Mouse (Mus musculus) gastrocnemius, postnatal 25 days (tissue): ENCODE measurements around the gene Pkd1l1. TPM values are rescaled to one million over a fixed set of nuclear protein-coding genes. Genes with fewer than 3 reads are reported as not detected.

Experiments
- DNase-seq: peaks from one replicate; pipeline ENCODE4 v3.0.0; 2022
- long read RNA-seq, 2 experiments: library from polyadenylated mRNA; stranded (forward); transcript quantifications; one replicate each; pipeline ENCODE4 v2.0.0; 2021
- total RNA-seq, 2 experiments: library from RNA; stranded (reverse); gene quantifications; 1 replicate in 1 of 2; 2 replicates in 1 of 2; pipeline ENCODE4 v1.2.3; 2021

Gene Pkd1l1
- total RNA-seq, result not detected
- long read RNA-seq, experiment 1, result 0 reads
- long read RNA-seq, experiment 2, result 0 reads

- DNase-seq, result no peak
Measured at GRCm38 (mm10) chr11:8973166-8973565, at the start of gene Pkd1l1. TSS of gene Pkd1l1 (minus strand) at chr11:8973266.

- DNase-seq, result no peak
Measured at GRCm38 (mm10) chr11:9020207-9020606, 47.1 kb upstream of the Pkd1l1 start.

GRCm38 (mm10) chr11:9018491-9019267, 45.6 kb upstream of the Pkd1l1 start:
- DNase-seq, result no peak

- DNase-seq, result no peak
Measured at GRCm38 (mm10) chr11:9014740-9015139, 41.7 kb upstream of the Pkd1l1 start.

- no peak for DNase-seq
Measured at GRCm38 (mm10) chr11:9011348-9011747, 38.3 kb upstream of the Pkd1l1 start.

- peak; percentile 81 for DNase-seq
Measured at GRCm38 (mm10) chr11:9010853-9011339, 37.8 kb upstream of the Pkd1l1 start, which contains the start of gene Hus1. TSS of gene Hus1 (minus strand) at chr11:9011191.

- DNase-seq, result peak; percentile 9
Measured at GRCm38 (mm10) chr11:9010416-9010815, 37.4 kb upstream of the Pkd1l1 start.

- DNase-seq, result no peak
Measured at GRCm38 (mm10) chr11:9008761-9009160, 35.7 kb upstream of the Pkd1l1 start.

- DNase-seq, result no peak
Measured at GRCm38 (mm10) chr11:8988084-8988483, 15.0 kb upstream of the Pkd1l1 start.

- no peak for DNase-seq
Measured at GRCm38 (mm10) chr11:8986058-8986457, 13.0 kb upstream of the Pkd1l1 start.

- no peak for DNase-seq
Measured at GRCm38 (mm10) chr11:8983237-8983861, 10.3 kb upstream of the Pkd1l1 start.

- DNase-seq, result no peak
Measured at GRCm38 (mm10) chr11:8978154-8978553, 5.1 kb upstream of the Pkd1l1 start.

GRCm38 (mm10) chr11:8972093-8972492, 973 bp downstream of the Pkd1l1 start:
- DNase-seq, result no peak

GRCm38 (mm10) chr11:8970509-8970908, 2.6 kb downstream of the Pkd1l1 start:
- no peak for DNase-seq

- DNase-seq, result no peak
Measured at GRCm38 (mm10) chr11:8968094-8968493, 5.0 kb downstream of the Pkd1l1 start.

GRCm38 (mm10) chr11:8958572-8958971, 14.5 kb downstream of the Pkd1l1 start:
- DNase-seq, result no peak

- no peak for DNase-seq
Measured at GRCm38 (mm10) chr11:8958108-8958507, 15.0 kb downstream of the Pkd1l1 start.

GRCm38 (mm10) chr11:8957023-8957422, 16.0 kb downstream of the Pkd1l1 start:
- no peak for DNase-seq

GRCm38 (mm10) chr11:8955678-8956077, 17.4 kb downstream of the Pkd1l1 start:
- DNase-seq, result no peak

GRCm38 (mm10) chr11:8949765-8950430, 23.2 kb downstream of the Pkd1l1 start:
- DNase-seq, result no peak

- no peak for DNase-seq
Measured at GRCm38 (mm10) chr11:8948871-8949270, 24.2 kb downstream of the Pkd1l1 start.

GRCm38 (mm10) chr11:8944114-8944513, 29.0 kb downstream of the Pkd1l1 start:
- DNase-seq, result no peak

GRCm38 (mm10) chr11:8942446-8942845, 30.6 kb downstream of the Pkd1l1 start:
- DNase-seq, result no peak
